Mouse (Mus musculus) liver, adult 2 months (tissue): Measurements from ENCODE around the gene Mbd4.

Experiments
- CTCF ChIP-seq: fragments of 200-500 bp; IDR thresholded peaks from 2 replicates; pipeline ENCODE4 v1.5.1; 2011; ENCODE audit warnings: low read depth, low read length, control low read depth
- POLR2A ChIP-seq: fragments of 200-500 bp; IDR thresholded peaks from 2 replicates; pipeline ENCODE4 v1.6.1; 2011; ENCODE audit warnings: low read length, control low read depth; ENCODE audit not compliant: insufficient read depth; ENCODE audit errors: extremely low read depth

DNA sequence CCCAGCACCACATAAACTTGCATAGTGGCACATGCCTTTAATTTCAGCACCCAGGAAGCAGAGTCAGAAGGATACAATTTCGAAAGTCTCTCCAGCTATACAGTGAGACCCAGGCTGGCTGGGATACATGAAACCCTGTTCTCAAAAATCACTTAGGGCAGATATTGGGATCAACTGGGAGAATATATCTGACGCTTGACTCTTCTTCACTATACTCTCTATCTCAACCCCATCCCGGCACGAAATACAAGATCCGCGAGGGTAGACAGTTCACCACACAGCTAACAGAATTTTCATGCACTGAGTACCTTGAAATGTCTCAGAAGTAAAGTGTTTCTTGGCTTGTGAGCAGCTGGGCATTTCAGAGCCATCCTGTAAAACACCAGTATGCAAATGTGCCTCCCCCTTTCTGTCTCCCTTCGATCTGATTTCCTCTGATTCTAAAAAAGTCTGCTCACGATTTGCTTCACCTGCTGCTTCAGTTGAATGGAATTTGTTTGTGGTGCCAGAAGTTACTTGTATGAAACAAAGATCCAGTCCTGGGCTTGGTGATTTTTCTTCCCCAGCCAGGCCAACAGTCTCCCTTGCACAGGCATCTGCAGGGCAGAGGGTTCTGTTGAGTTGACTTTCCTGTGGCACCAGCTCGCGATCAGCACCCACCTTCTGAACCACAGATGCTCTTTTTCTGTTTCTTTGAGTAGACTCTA is 4.4 kb downstream of the Mbd4 start:
- TF ChIP-seq CTCF (no peak), POLR2A (no peak)
